Mouse (Mus musculus) CH12.LX (cell line): ENCODE measurements at regions not wholly inside any gene's neighbourhood (a gene's known extent, or its start where the extent isn't known, plus 50 kb on each side); places are given as distances from the start of the nearest gene placed in this dataset.

Source experiments
- DNase-seq: peaks from one replicate; pipeline ENCODE4 v3.0.0-alpha.2; 2013; ENCODE audit errors: extremely low read depth
- H3K27ac ChIP-seq: 2 replicates; pipeline ENCODE4 v1.5.1; 2012; ENCODE audit warnings: low read depth, mild to moderate bottlenecking, control low read depth, moderate library complexity; ENCODE audit not compliant: insufficient read depth
- H3K27me3 ChIP-seq: replicated peaks from 2 replicates; pipeline ENCODE3; 2012; ENCODE audit warnings: inconsistent platforms
- H3K36me3 ChIP-seq, 2 experiments: replicated peaks in 1 of 2; 2 replicates each; pipeline versions ENCODE3 to v1.6.1; 2012; ENCODE audit warnings: inconsistent platforms in 1 of 2, low read length in 1 of 2, mild to moderate bottlenecking in 1 of 2, mixed read lengths in 1 of 2, moderate library complexity in 1 of 2; ENCODE audit not compliant: control insufficient read depth in 1 of 2, insufficient read depth in 1 of 2
- H3K4me1 ChIP-seq, 2 experiments: 2 replicates each; pipeline ENCODE4 v1.6.1; 2012; ENCODE audit warnings: inconsistent platforms in 1 of 2, moderate library complexity in 1 of 2; ENCODE audit not compliant: insufficient read depth in 2 of 2, control insufficient read depth in 1 of 2
- H3K4me2 ChIP-seq: 2 replicates; pipeline ENCODE4 v1.6.1; 2012; ENCODE audit warnings: low read depth, mild to moderate bottlenecking, control low read depth; ENCODE audit not compliant: poor library complexity, insufficient read depth, severe bottlenecking
- H3K4me3 ChIP-seq, 3 experiments: fragments of 150-350 bp in 1 of 3; sonication (generic) in 1 of 3; replicated peaks in 1 of 3; 2 replicates each; pipeline versions ENCODE3 to v1.5.1; 2011 to 2012; ENCODE audit warnings: low read depth in 2 of 3, low read length in 2 of 3, mild to moderate bottlenecking in 2 of 3, moderate library complexity in 2 of 3, control low read depth in 1 of 3, improper control_type of control experiment in 1 of 3, inconsistent platforms in 1 of 3, mixed read lengths in 1 of 3; ENCODE audit not compliant: poor library complexity in 1 of 3
- H3K79me2 ChIP-seq: replicated peaks from 2 replicates; pipeline ENCODE4 v1.6.1; 2012; ENCODE audit warnings: mild to moderate bottlenecking, moderate library complexity; ENCODE audit not compliant: control insufficient read depth, poor library complexity, insufficient read depth, severe bottlenecking; ENCODE audit errors: extremely low read depth
- H3K9ac ChIP-seq: 2 replicates; pipeline ENCODE4 v1.6.1; 2012; ENCODE audit warnings: low read depth, mild to moderate bottlenecking, control low read depth, moderate library complexity; ENCODE audit not compliant: insufficient read depth
- H3K9me3 ChIP-seq: replicated peaks from 2 replicates; pipeline ENCODE3; 2012; ENCODE audit warnings: low read length, inconsistent platforms, mixed read lengths
- BHLHE40 ChIP-seq: IDR thresholded peaks from 2 replicates; pipeline ENCODE4 v1.6.1; 2011; ENCODE audit warnings: mild to moderate bottlenecking, low read depth, low read length, improper control_type of control experiment
- CHD1 ChIP-seq: IDR thresholded peaks from 2 replicates; pipeline ENCODE4 v1.6.1; 2012; ENCODE audit warnings: low read depth, low read length, improper control_type of control experiment, inconsistent platforms
- CHD2 ChIP-seq: IDR thresholded peaks from 2 replicates; pipeline ENCODE4 v1.6.1; 2011; ENCODE audit warnings: low read length, improper control_type of control experiment
- CTCF ChIP-seq, 2 experiments: IDR thresholded peaks in 1 of 2; conservative IDR thresholded peaks in 1 of 2; 2 replicates each; pipeline ENCODE4 v1.5.1; 2011 to 2012; ENCODE audit warnings: low read depth in 2 of 2, low read length in 2 of 2, improper control_type of control experiment in 1 of 2, inconsistent platforms in 1 of 2, mild to moderate bottlenecking in 1 of 2, moderate library complexity in 1 of 2
- E2F4 ChIP-seq: IDR thresholded peaks from 2 replicates; pipeline ENCODE4 v1.6.1; 2011; ENCODE audit warnings: low read depth, low read length, improper control_type of control experiment; ENCODE audit not compliant: insufficient replicate concordance
- ELF1 ChIP-seq: IDR thresholded peaks from 2 replicates; pipeline ENCODE4 v1.6.1; 2014; ENCODE audit warnings: low read depth, mild to moderate bottlenecking, inconsistent platforms, low read length, improper control_type of control experiment
- EP300 ChIP-seq: IDR thresholded peaks from 2 replicates; pipeline ENCODE4 v1.6.1; 2011; ENCODE audit warnings: low read length, improper control_type of control experiment
- ETS1 ChIP-seq: conservative IDR thresholded peaks from 2 replicates; pipeline ENCODE4 v1.6.1; 2012; ENCODE audit warnings: low read depth, mild to moderate bottlenecking, inconsistent platforms, low read length, improper control_type of control experiment, moderate library complexity
- GABPA ChIP-seq: IDR thresholded peaks from 2 replicates; pipeline ENCODE4 v1.6.1; 2012; ENCODE audit warnings: low read depth, low read length, improper control_type of control experiment, inconsistent platforms; ENCODE audit not compliant: insufficient replicate concordance
- IRF4 ChIP-seq: IDR thresholded peaks from 2 replicates; pipeline ENCODE4 v1.6.1; 2014; ENCODE audit warnings: low read depth, mild to moderate bottlenecking, inconsistent platforms, low read length, improper control_type of control experiment
- JUN ChIP-seq: IDR thresholded peaks from 2 replicates; pipeline ENCODE4 v1.6.1; 2011; ENCODE audit warnings: low read depth, mild to moderate bottlenecking, low read length, improper control_type of control experiment, moderate library complexity; ENCODE audit not compliant: insufficient read depth
- JUND ChIP-seq: conservative IDR thresholded peaks from 2 replicates; pipeline ENCODE4 v1.6.1; 2011; ENCODE audit warnings: low read depth, low read length, improper control_type of control experiment
- KAT2A ChIP-seq: IDR thresholded peaks from 2 replicates; pipeline ENCODE4 v1.6.1; 2012; ENCODE audit warnings: low read length, improper control_type of control experiment, inconsistent platforms; ENCODE audit not compliant: insufficient replicate concordance
- MAFK ChIP-seq: IDR thresholded peaks from 2 replicates; pipeline ENCODE4 v1.6.1; 2011; ENCODE audit warnings: low read length, improper control_type of control experiment; ENCODE audit not compliant: insufficient replicate concordance
- MAX ChIP-seq: IDR thresholded peaks from 2 replicates; pipeline ENCODE4 v1.6.1; 2011; ENCODE audit warnings: low read length, improper control_type of control experiment
- MAZ ChIP-seq: IDR thresholded peaks from 2 replicates; pipeline ENCODE4 v1.6.1; 2012; ENCODE audit warnings: low read depth, mild to moderate bottlenecking, inconsistent platforms, low read length, improper control_type of control experiment, moderate library complexity
- MEF2A ChIP-seq: IDR thresholded peaks from 2 replicates; pipeline ENCODE4 v1.6.1; 2014; ENCODE audit warnings: low read depth, mild to moderate bottlenecking, inconsistent platforms, low read length, improper control_type of control experiment, borderline replicate concordance
- MXI1 ChIP-seq: IDR thresholded peaks from 2 replicates; pipeline ENCODE4 v1.6.1; 2011; ENCODE audit warnings: mild to moderate bottlenecking, low read depth, low read length, improper control_type of control experiment
- MYC ChIP-seq: IDR thresholded peaks from 2 replicates; pipeline ENCODE4 v1.6.1; 2011; ENCODE audit warnings: low read depth, mild to moderate bottlenecking, improper control_type of control experiment, low read length
- NELFE ChIP-seq: IDR thresholded peaks from 2 replicates; pipeline ENCODE4 v1.6.1; 2011; ENCODE audit warnings: low read depth, low read length, improper control_type of control experiment
- NRF1 ChIP-seq: IDR thresholded peaks from 2 replicates; pipeline ENCODE4 v1.6.1; 2014; ENCODE audit warnings: low read depth, mild to moderate bottlenecking, inconsistent platforms, low read length, improper control_type of control experiment, moderate library complexity
- PAX5 ChIP-seq: IDR thresholded peaks from 2 replicates; pipeline ENCODE4 v1.6.1; 2012; ENCODE audit warnings: low read length, inconsistent platforms, mixed read lengths
- POLR2A ChIP-seq: IDR thresholded peaks from 2 replicates; pipeline ENCODE4 v1.6.1; 2011; ENCODE audit warnings: low read depth, mild to moderate bottlenecking, improper control_type of control experiment, low read length
- RAD21 ChIP-seq: IDR thresholded peaks from 2 replicates; pipeline ENCODE4 v1.6.1; 2011; ENCODE audit warnings: low read depth, mild to moderate bottlenecking, low read length, improper control_type of control experiment, moderate library complexity
- RCOR1 ChIP-seq: conservative IDR thresholded peaks from 2 replicates; pipeline ENCODE4 v1.6.1; 2012; ENCODE audit warnings: low read depth, mild to moderate bottlenecking, inconsistent platforms, low read length, improper control_type of control experiment
- SIN3A ChIP-seq: IDR thresholded peaks from 2 replicates; pipeline ENCODE4 v1.6.1; 2012; ENCODE audit warnings: low read length, improper control_type of control experiment, inconsistent platforms
- SMC3 ChIP-seq: IDR thresholded peaks from 2 replicates; pipeline ENCODE4 v1.6.1; 2011; ENCODE audit warnings: low read depth, low read length, improper control_type of control experiment
- TBP ChIP-seq: conservative IDR thresholded peaks from 2 replicates; pipeline ENCODE4 v1.6.1; 2011; ENCODE audit warnings: low read depth, low read length, improper control_type of control experiment
- TCF12 ChIP-seq: IDR thresholded peaks from 2 replicates; pipeline ENCODE4 v1.6.1; 2014; ENCODE audit warnings: low read depth, mild to moderate bottlenecking, inconsistent platforms, low read length, improper control_type of control experiment
- UBTF ChIP-seq: IDR thresholded peaks from 2 replicates; pipeline ENCODE4 v1.6.1; 2012; ENCODE audit warnings: low read depth, mild to moderate bottlenecking, inconsistent platforms, low read length, improper control_type of control experiment, moderate library complexity
- USF1 ChIP-seq: IDR thresholded peaks from 2 replicates; pipeline ENCODE4 v1.6.1; 2014; ENCODE audit warnings: low read depth, mild to moderate bottlenecking, inconsistent platforms, low read length, improper control_type of control experiment
- USF2 ChIP-seq: conservative IDR thresholded peaks from 2 replicates; pipeline ENCODE4 v1.6.1; 2011; ENCODE audit warnings: low read depth, low read length, improper control_type of control experiment
- ZC3H11A ChIP-seq: IDR thresholded peaks from 2 replicates; pipeline ENCODE4 v1.6.1; 2012; ENCODE audit warnings: low read depth, mild to moderate bottlenecking, inconsistent platforms, low read length, improper control_type of control experiment
- ZKSCAN1 ChIP-seq: IDR thresholded peaks from 2 replicates; pipeline ENCODE4 v1.6.1; 2012; ENCODE audit warnings: low read depth, inconsistent platforms, low read length, improper control_type of control experiment, borderline replicate concordance
- ZMIZ1 ChIP-seq: IDR thresholded peaks from 2 replicates; pipeline ENCODE4 v1.6.1; 2012; ENCODE audit warnings: low read depth, mild to moderate bottlenecking, inconsistent platforms, low read length, improper control_type of control experiment
- ZNF384 ChIP-seq: IDR thresholded peaks from 2 replicates; pipeline ENCODE4 v1.6.1; 2012; ENCODE audit warnings: low read depth, low read length, improper control_type of control experiment, inconsistent platforms
- dilution Hi-C: fragments of 300-500 bp; cut with MboI; formaldehyde crosslinking; loops from 2 replicates; pipeline ENCODE4 v1.14.3; 2020; ENCODE audit warnings: low sequenced_read_pairs; ENCODE audit not compliant: extremely low pct_unique_long_range_greater_than_20kb, extremely low pct_ligation_motif_present
- in situ Hi-C: fragments of 300-500 bp; cut with MboI; formaldehyde crosslinking; loops from 3 replicates; pipeline ENCODE4 v1.14.3; 2019; ENCODE audit warnings: low sequenced_read_pairs, low pct_ligation_motif_present, low pct_unique_long_range_greater_than_20kb, mixed read lengths

DNA sequence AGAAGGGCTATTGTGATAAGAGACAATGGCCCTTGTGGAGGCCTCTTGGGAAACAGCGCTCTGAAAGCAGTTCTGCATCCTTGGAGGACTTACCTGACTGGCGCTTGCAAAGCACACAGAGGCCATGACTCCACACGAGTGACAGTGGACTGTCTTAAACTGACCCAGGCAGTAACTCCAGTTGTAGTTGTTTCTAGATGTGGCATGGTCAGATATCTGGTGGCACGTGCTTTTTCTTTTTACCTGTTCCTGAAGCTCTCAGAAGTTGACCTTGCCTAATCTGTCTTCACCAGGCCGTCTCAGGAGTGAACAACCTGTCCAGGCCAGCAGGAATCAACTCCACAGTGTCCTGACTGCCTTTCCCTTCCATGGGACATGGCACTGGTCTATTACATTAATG, 129.6 kb upstream of the Fbxo11 start (continued):
- TF ChIP-seq E2F4 = no peak
- peak; percentile 80 for TF ChIP-seq MAX
- TF ChIP-seq RCOR1 = no peak
- TF ChIP-seq ELF1 = peak; percentile 11; the same call in 1 of the 2 replicates
- no peak for TF ChIP-seq MXI1
- TF ChIP-seq MYC = no peak
- TF ChIP-seq JUN = no peak
- no peak; the same call in 1 of the 2 replicates for TF ChIP-seq RAD21
- TF ChIP-seq ZC3H11A = no peak
- TF ChIP-seq ZKSCAN1 = no peak
- TF ChIP-seq, all 38 proteins: peak for 6

GRCm38 (mm10) chr17:88195303-88195702, 130.2 kb upstream of the Fbxo11 start:
- DNase-seq = peak; percentile 97
- H3K79me2 ChIP-seq = peaks cover 56% of the 10 kb centered on the region
- peak overlapping the region; percentile 91 for H3K4me2 ChIP-seq
- peaks cover 22 to 51% of the 10 kb centered on the region in 2 experiments for H3K36me3 ChIP-seq
- peaks cover 3% of the 10 kb centered on the region for H3K9me3 ChIP-seq
- H3K27me3 ChIP-seq = no peaks in the 10 kb centered on the region
- in situ Hi-C loops (no loop called here), dilution Hi-C loops (no loop called here)
- H3K4me3 ChIP-seq = peak overlapping the region in 2 of 3 experiments; percentile 0 to 80
- H3K9ac ChIP-seq = peak overlapping the region; percentile 57; the same call in 1 of the 2 replicates
- H3K4me1 ChIP-seq = peaks cover 18 to 63% of the 10 kb centered on the region in 2 experiments
- peak overlapping the region; percentile 100 for H3K27ac ChIP-seq
- TF ChIP-seq RAD21 (peak; percentile 24), IRF4 (peak; percentile 97), PAX5 (no peak), NELFE (no peak), TBP (peak; percentile 79; the same call in 1 of the 2 replicates), MEF2A (peak; percentile 84), ELF1 (no peak), CTCF (conservative IDR thresholded peaks at IDR 0.05 in 1 of 2, IDR thresholded peaks at IDR 0.05 in 1 of 2; ENCODE audit: low read depth in 2 of 2, low read length in 2 of 2) (no peak), MAFK (peak; percentile 82), CHD2 (peak; percentile 67), SIN3A (peak; percentile 67; the same call in 1 of the 2 replicates), GABPA (no peak), BHLHE40 (peak; percentile 97), USF1 (peak; percentile 95), POLR2A (no peak; the same call in none of the 2 replicates), MXI1 (peak; percentile 19), MAZ (no peak), ZKSCAN1 (no peak), ZC3H11A (no peak; the same call in 1 of the 2 replicates), ZNF384 (0 out of 2 replicates have a peak, but pooled peaks have one; percentile 20), ETS1 (peak; percentile 96), TCF12 (peak; percentile 86), UBTF (no peak), MAX (peak; percentile 96), USF2 (peak; percentile 99), NRF1 (no peak), RCOR1 (0 out of 2 replicates have a peak, but pooled peaks have one; percentile 44), CHD1 (no peak), ZMIZ1 (no peak), SMC3 (peak; percentile 37), JUND (peak; percentile 97), MYC (peak; percentile 73), KAT2A (no peak), EP300 (peak; percentile 91), E2F4 (0 out of 2 replicates have a peak, but pooled peaks have one; percentile 21)
